Mouse (Mus musculus) mouse embryonic stem cell (cell line): ENCODE results near the gene Snx3.

Experiments
- in situ Hi-C, 2 experiments: fragments of 300-500 bp; cut with MboI; formaldehyde crosslinking; loops; 1 replicate in 1 of 2; 3 replicates in 1 of 2; pipeline ENCODE4 v1.14.3; 2019 to 2020; ENCODE audit warnings: low sequenced_read_pairs in 2 of 2, low pct_unique_long_range_greater_than_20kb in 1 of 2, mixed read lengths in 1 of 2; ENCODE audit not compliant: unreplicated experiment in 1 of 2

Snx3 gene

DNA sequence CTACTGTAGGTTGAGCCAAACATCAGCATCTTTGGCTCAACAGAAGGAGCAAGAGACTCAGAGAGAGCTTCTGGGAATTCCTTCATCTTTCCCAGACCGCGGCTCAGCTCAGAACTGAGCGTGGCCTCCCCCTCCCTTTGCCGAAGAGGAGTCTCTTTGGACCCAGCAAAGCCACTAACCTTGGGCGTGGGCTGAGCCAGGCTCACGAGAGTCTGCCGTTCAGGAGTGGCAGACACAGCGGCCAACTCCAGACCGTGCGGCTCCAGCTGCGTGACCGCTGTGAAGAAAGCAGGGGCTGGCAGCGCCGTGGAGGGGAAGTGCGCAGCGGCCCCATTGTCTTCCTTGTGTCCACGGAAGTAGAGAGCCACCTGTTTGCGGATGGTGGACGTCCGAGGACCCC lies 70.7 kb downstream of the Snx3 start:
- in situ Hi-C loops = no loop called here

- in situ Hi-C loops = no loop called here
Observed at GRCm38 (mm10) chr10:42572971-42573370, 71.1 kb downstream of the Snx3 start.

DNA sequence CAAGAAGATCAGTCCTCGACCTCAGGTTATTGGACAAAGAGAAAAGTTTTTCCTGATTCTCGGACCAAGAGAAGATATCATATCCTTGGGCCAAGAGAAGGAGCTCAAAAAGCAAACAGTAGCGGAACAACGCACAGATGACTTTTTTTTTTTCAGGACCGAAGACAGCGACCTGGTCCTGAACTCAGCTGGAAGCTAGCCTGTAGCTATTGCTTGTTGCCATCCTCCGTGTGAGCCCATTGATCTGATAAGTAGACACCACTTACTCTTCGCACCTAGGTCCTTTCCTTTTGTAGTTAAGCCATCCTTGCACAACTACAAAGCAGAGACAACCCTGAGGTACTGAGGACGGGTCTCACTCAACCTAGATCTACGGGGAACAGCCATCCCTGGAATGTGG lies 72.8 kb downstream of the Snx3 start:
- in situ Hi-C loops = loop anchor here in 1 of 2 experiments (25.0 kb wide), 2 partner anchors 262 to 613 kb away; no protein-coding TSS in a partner anchor

DNA sequence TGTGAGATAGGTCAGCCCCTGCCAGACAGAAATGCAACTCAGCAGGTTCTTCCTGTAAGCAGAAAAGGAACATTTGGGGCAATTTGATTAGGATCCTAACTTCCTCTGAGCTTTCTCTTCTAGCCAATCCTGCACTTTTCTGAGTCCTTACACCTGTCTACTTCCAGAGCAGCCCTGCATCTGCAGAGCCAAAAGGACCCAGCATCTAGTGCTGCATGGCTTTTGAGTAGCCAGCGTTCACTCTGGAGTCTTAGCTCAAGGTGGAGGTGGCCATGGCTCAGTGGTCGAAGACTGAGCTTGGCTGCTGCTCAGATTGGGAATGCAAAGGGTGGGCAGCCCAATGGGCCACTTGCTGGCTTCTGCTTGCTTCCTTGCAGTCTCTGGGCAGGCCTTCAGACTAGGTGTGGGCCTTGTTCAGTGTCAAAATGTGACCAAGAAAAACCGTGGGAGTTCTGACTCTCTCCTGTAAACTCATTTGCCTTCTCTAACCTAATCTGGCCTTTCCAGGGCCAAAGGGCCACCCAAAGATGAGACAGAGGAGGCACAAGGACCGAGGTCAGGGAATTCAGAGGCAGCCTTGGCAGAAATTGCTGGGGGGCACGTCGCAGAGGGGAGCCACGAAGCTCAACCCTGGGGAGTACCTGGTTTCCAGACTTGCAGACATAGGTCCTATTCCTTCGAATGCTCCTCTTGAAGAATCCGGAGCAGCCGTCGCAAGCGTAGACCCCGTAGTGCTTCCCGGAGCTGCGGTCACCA lies 75.9 kb downstream of the Snx3 start:
- in situ Hi-C loops = loop anchor here in 1 of 2 experiments (25.0 kb wide), 2 partner anchors 265 to 610 kb away; no protein-coding TSS in a partner anchor

DNA sequence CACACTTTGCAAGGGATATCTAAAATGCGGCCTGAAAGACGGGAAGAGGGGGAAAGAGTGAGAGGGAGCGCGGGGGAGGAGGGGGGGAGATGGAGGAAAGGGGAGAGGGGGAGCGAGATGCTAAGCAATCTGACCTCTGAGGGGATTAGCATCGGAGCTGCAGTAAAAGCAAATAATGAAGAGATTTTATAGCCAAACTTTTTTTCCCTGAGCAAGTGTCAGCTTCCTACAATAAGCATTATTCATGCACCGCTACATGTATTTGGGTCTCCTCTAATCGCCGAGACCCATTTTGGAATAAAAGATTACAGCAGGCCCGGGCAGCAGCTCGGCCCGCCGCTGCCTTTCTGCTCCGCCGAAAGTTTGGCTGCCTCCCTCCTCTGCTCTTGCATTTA lies 76.4 kb downstream of the Snx3 start:
- in situ Hi-C loops = loop anchor here in 1 of 2 experiments (25.0 kb wide), 2 partner anchors 266 to 609 kb away; no protein-coding TSS in a partner anchor

GRCm38 (mm10) chr10:42578698-42579474 lies 77.1 kb downstream of the Snx3 start:
- in situ Hi-C loops = loop anchor here in 1 of 2 experiments (25.0 kb wide), 2 partner anchors 267 to 608 kb away; no protein-coding TSS in a partner anchor

DNA sequence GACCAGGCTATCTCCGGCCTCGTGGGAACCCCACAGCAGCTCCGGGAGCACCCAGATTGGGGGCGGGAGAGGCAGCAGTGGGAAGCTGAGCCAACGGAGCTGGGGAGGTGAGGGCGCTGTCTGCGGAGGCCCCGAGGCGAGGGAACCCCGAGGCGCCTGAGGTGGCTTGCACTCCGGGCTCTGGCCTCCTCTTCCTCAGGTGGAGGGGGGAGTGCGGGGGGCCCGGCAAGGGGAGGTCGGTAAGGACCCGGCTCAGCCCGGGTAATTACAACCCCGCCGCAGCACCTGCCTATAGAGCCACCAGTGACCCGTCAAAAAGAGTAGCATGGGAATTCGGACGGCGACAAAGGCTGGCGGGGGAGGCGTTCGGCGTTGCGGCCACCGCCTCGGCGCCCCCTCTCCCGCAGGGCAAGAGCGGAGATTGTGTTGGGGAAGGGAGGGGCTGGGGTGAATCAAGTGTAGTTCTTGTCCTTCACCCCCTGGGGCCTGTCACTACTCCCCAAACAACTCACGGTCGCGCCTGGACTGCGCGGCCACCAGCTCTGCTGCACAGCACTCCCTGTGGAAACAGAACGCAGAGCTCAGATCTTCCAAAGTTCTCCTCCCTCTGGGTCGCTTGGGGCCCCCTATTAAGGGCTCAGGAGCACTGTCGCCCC lies 77.8 kb downstream of the Snx3 start:
- in situ Hi-C loops = loop anchor here in 1 of 2 experiments (25.0 kb wide), 2 partner anchors 267 to 608 kb away; no protein-coding TSS in a partner anchor

DNA sequence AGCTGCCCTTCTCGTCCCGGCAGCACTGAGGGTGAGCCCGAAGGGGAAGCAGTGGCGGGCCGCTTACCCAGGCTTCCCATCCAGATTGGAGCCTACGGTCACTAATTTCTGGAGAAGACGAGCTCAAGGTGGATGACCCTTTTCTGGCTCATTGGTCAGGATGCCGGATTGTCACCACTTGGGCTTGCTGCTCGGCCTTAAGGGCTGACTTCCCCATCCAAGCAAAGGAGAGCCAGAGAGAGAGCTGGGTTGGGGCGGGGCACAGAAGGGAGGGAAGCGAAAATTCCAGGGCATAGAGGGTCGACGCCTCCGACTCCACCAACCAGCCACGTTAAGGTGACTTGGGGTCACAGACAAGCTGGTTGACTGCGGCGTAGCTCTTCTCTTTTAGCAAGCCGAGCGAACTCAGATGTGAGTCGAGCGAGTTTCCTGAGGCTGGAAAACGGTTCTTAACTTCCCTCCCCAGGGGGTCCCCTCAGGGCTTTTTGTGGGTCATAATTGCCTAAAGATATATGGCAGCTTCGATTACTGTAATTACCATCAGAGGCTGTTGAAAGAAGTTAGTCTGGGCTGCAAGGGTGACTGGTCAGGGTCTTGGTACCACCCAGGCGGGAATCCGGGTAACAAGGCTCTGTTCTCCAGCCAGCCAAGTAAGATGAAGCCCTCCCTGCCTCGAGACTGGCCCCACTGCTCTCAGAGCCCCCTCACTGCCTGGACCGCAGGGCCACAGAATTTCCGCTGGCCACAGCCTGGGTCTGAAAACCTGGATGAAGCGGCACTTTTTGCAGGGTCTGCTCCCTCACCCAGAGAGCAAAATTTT lies 78.5 kb downstream of the Snx3 start:
- in situ Hi-C loops = loop anchor here in 1 of 2 experiments (25.0 kb wide), 2 partner anchors 268 to 607 kb away; no protein-coding TSS in a partner anchor

DNA sequence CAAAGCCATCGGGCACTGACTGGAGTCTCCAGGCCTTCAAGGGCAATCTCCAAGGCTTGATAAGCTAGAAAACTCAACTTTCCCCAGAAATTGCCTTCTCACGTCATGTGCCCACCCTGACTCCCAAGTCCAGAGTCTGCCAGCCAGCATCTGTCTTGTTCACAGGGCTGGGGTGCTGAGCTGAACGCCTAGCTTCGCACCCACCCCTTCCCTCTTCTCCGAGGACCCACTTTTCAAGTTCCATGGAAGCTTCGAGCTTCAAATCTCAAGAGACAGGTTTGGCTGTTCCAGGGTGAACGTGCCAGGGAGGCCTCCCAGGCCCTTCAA lies 79.1 kb downstream of the Snx3 start:
- in situ Hi-C loops = loop anchor here in 1 of 2 experiments (25.0 kb wide), 2 partner anchors 269 to 606 kb away; no protein-coding TSS in a partner anchor

DNA sequence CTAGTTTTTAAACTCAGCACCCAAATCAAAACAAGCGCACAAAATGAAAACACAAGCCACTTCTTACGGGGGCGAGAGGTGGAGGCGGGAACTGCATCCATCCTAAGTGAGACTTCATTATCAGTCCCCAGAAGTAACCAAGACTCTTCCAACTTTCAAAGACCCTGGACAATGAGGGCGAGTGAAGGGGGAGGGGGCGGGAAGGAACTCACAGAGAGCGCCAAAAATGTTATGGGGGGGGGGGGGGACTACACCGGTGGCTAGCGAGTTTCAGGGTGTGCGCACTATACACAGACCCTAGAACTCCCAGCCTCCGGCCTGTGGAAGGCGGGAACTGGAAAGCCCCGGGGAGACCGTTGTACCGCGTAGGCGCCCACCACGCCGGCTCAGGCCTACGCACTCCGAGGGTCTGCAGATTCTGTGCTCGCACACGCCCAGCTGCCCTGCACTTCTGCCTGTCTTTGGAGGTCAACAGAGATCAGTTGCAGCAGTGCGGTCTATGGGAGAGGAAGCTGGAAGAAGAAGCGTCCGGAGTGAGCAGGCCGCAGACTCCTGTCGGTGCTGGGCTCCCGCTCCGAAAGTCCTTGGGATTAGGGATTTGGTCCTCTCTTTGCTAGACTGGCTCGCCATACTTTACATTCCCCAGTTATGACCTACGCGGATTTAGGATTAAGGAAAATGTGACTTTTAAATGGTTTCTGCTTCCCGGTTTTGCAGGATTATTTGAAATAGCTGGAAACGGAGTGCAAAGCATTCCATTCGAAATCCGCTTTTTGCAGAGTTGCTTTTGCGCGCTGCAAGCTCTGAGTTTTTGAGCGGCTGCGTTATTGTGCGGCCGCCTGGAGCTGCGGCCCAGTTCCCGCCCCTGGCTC lies 80.1 kb downstream of the Snx3 start:
- in situ Hi-C loops = loop anchor here in 1 of 2 experiments (25.0 kb wide), 2 partner anchors 270 to 605 kb away; no protein-coding TSS in a partner anchor

DNA sequence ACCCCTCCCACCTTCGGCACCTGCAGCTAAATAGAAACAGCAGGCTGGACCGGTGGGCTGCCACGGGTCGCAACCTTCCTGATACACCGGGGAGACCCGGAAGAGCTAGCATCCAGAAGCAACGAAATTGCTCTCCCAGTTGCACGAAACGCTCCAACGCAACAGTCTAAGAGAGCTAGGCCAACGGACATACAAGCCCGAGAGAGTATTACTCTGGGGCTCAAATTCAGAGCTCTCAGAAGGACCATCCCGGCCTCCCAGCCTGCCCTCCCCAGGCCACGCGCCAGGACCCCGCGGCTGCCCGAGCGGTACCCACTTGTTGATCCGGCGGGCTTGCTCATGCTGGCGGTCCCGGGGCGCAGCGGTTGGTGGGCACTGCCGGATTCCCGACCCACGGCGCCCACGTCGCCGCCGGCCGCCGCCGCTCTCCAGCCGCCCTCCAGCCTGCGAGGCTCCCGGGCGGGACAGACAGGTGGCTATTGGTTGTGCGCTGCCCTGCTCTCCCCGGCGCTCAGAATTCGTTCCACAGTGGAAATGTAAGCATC lies 80.8 kb downstream of the Snx3 start:
- in situ Hi-C loops = loop anchor here in 1 of 2 experiments (25.0 kb wide), 2 partner anchors 270 to 605 kb away; no protein-coding TSS in a partner anchor

DNA sequence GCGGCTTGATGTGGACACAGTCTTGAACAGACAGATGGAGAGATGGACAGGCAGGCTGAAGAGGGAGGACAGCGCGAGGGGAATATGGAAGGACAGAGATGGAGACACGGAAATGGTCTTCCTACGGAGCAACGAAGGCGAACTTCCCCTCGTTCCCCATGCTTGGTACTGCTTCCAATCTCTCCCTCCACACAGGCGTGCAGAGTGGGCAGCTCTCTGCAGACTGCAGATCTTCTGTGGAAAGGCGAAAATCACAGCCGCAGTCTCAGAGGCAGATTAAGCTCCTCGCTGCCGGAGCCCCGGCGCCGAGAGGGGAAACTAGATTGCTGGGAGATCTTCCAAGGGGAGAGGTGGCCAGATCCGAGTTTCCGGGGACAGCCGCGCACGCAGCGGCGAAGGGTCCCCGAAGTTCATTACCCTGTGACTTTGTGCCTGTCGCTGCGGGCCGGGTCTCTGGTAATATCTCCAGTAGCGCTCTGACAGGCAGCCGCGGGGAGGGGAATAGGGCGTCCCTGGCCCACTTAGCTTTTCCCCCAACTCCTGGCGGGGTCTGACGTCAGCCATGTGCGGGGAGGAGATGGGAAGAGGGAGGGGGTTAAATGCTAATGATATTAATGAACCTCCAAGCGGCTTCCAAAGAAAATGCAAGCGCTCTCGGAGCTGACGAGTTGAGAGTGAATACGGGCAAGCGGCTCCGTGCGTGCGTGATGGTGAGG lies 81.5 kb downstream of the Snx3 start, which contains the start of the genes Nr2e1 and Ostm1:
Nr2e1 (minus strand) TSS at position 476 of the 716 bp plus-strand sequence.
Ostm1 (plus strand) TSS at position 666 of the 716 bp plus-strand sequence.
- in situ Hi-C loops = loop anchor here in 1 of 2 experiments (25.0 kb wide), 2 partner anchors 271 to 604 kb away; no protein-coding TSS in a partner anchor

DNA sequence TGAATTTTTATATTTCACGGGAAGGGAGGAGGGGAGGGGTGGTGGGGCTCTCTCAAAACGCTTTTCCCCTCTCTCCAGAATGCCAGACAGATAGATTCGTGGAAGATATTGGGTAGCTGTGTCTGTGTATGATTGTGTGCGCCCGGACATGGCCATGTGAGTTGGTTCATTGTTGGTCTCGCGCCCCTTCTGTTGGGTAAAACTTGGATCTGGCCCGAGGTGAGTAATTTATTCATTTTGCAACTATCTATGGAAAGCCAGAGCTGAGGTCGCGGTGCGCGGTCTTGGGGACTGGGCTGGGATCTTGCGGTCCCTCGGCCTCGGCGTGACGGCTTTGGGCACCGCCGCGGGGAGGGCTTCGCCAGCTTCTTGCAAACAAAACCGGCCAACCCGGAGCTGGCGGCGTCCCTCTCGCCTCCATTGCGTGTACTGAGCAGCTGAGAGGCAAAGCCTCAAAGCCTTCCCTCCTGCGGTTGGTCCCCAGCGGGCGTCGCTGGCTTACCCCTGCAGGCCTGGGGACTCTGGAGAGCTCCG lies 82.1 kb downstream of the Snx3 start:
- in situ Hi-C loops = loop anchor here in 1 of 2 experiments (25.0 kb wide), 2 partner anchors 272 to 603 kb away; no protein-coding TSS in a partner anchor

- in situ Hi-C loops = loop anchor here in 1 of 2 experiments (25.0 kb wide), 2 partner anchors 272 to 603 kb away; no protein-coding TSS in a partner anchor
Observed at GRCm38 (mm10) chr10:42584436-42584983, 82.7 kb downstream of the Snx3 start.
